Mouse (Mus musculus) intestine, postnatal 0 days (tissue): ENCODE data around the gene F12. TPM values are rescaled to one million over a fixed set of nuclear protein-coding genes. Genes with fewer than 3 reads are reported as not detected.
A peak's percentile ranks its signal among the peaks of the same experiment; 100 is the strongest.

ENCODE experiments used
- ATAC-seq: fragments of 200-750 bp; cut with Nextera tagmentation; 2 replicates; pipeline ENCODE4 v1.8.0; 2017; ENCODE audit warnings: mild to moderate bottlenecking, moderate TSS enrichment, moderate library complexity
- H3K27ac ChIP-seq: fragments of 300-500 bp; sonication (generic); 2 replicates; pipeline ENCODE4 v1.5.1; 2014; ENCODE audit warnings: mild to moderate bottlenecking, low read depth, low read length, moderate library complexity
- H3K27me3 ChIP-seq: fragments of 300-500 bp; sonication (generic); replicated peaks from 2 replicates; pipeline ENCODE4 v1.6.1; 2014; ENCODE audit warnings: low read length, mixed read lengths; ENCODE audit not compliant: control insufficient read depth, insufficient read depth
- H3K36me3 ChIP-seq: fragments of 300-500 bp; sonication (generic); 2 replicates; pipeline ENCODE4 v1.6.1; 2014; ENCODE audit warnings: mild to moderate bottlenecking, moderate library complexity; ENCODE audit not compliant: control insufficient read depth, insufficient read depth
- H3K4me1 ChIP-seq: fragments of 300-500 bp; sonication (generic); replicated peaks from 2 replicates; pipeline ENCODE4 v1.6.1; 2014; ENCODE audit warnings: antibody characterized with exemption, low read length, mixed read lengths; ENCODE audit not compliant: control insufficient read depth, insufficient read depth
- H3K4me2 ChIP-seq: fragments of 300-500 bp; sonication (generic); replicated peaks from 2 replicates; pipeline ENCODE4 v1.6.1; 2014; ENCODE audit warnings: low read depth, mild to moderate bottlenecking, moderate library complexity
- H3K4me3 ChIP-seq: fragments of 300-500 bp; sonication (generic); 2 replicates; pipeline ENCODE4 v1.5.1; 2014; ENCODE audit warnings: low read depth, low read length
- H3K9ac ChIP-seq: fragments of 300-500 bp; sonication (generic); 2 replicates; pipeline ENCODE4 v1.6.1; 2014; ENCODE audit warnings: mild to moderate bottlenecking, low read depth, low read length
- H3K9me3 ChIP-seq: fragments of 300-500 bp; sonication (generic); 2 replicates; pipeline ENCODE4 v1.6.1; 2016; ENCODE audit warnings: mixed run types; ENCODE audit not compliant: control insufficient read depth
- CTCF ChIP-seq: sonication (generic); IDR thresholded peaks from 2 replicates; pipeline ENCODE4 v1.5.1; 2016; ENCODE audit warnings: low read depth, mild to moderate bottlenecking, control low read depth, antibody characterized with exemption, moderate library complexity
- WGBS: fragments of 180-500 bp; shearing (Covaris S2); extraction: QIAGEN DNeasy Blood & Tissue Kit; methylation state at CpG from one replicate; pipeline ENCODE4 v1.1.7; 2014; 5-methylcytosine and 5-hydroxymethylcytosine counted together
- polyA plus RNA-seq: library from polyadenylated mRNA; unstranded; fragments of >200 nt; fragmentation: Nextera tagmentation; extraction: Ambion mirVana; gene quantifications from 2 replicates; pipeline ENCODE4 v1.2.1, GENCODE M21; 2015

The F12 gene
- polyA plus RNA-seq, 1 experiment from 2014 or later = 1.2 TPM

- TF ChIP-seq CTCF = no peak
- Histone ChIP-seq H3K4me3 (no peak overlapping the region), H3K4me2 (no peak overlapping the region), H3K27ac (no peak overlapping the region), H3K9ac (no peak overlapping the region), H3K4me1 (no peaks in the 10 kb centered on the region), H3K27me3 (peaks cover 16% of the 10 kb centered on the region; the same call in 1 of the 2 replicates), H3K9me3 (no peaks in the 10 kb centered on the region), H3K36me3 (0 out of 2 replicates have a peak, but pooled peaks cover 3% of the 10 kb centered on the region)
- 74% methylated on average over 5 of the region's 5 CpGs for WGBS
- ATAC-seq = no peak
These were observed 39.3 kb upstream of the F12 start for GRCm38 (mm10) chr13:55465830-55466440.

DNA sequence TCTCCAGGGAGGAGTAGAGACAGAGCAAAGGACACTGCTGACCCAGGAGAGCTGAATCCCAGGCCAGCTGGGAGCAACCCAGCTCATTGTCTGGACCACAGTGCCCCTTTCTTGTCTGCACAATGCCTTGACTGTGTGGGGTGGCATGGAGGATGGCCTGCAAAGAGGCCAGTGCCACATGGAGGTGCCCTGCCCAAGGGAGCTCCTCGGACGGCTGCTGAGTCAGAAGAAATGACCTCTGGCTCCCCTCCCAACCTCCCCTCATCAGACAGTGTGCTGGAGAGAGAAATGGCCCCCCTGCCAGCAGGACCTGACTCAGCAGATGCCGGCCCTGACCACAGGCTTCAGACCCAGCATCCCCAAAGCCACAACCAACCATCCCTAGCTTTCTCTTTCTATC lies 38.6 kb upstream of the F12 start:
- 52% methylated on average over 3 of the region's 3 CpGs for WGBS
- Histone ChIP-seq H3K4me1 (no peaks in the 10 kb centered on the region), H3K9ac (no peak overlapping the region), H3K27ac (no peak overlapping the region), H3K9me3 (no peaks in the 10 kb centered on the region), H3K4me3 (peak overlapping the region; percentile 54; the same call in 1 of the 2 replicates), H3K4me2 (no peak overlapping the region), H3K36me3 (peaks cover 9% of the 10 kb centered on the region), H3K27me3 (peaks cover 13% of the 10 kb centered on the region; the same call in 1 of the 2 replicates)
- no peak for ATAC-seq
- TF ChIP-seq CTCF = no peak

DNA sequence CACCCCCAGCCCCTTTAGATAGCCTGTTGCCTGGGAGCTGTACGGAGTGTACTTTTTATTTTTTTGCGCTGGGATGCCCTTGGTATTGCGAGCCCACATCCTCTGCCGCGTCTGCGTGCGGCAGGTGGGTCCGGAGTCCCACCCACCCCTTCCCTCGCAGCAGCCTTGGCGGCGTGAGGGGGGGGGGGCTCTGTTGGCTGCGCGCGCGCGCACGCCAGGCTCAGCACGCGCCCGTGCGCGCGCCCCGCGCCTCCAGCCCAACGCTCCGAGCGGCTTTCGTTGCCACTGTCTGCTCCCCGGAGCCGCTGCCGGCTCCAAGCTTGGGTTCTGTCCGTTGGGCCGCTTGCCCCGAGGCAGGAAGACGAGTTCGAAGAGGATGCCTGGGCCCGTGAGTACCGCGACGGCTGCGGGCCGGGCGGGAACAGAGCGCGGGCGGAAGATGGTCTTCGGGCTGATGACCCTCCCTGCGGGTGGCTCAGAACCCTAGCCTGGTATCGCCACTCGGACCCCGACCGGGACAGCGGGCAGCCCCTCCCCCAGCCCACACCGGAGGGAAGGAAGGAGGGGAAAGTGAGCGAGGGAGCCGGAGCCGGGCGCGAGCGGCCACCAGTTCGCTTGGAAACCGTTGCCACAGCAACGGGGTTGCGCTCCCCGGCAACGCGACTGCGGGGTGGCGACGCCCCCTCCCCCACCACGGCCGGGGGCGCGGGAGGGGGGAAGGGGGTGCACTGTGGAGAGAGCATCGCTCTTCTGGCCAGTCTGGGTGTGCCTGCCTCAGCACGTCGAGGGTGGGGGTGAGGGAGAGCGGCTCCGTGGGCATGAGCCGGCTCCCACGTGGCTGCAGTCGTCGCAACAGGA lies 37.7 kb upstream of the F12 start, which contains the start of gene Prr7:
Gene Prr7 (plus strand): TSS at position 241 of the 858 bp plus-strand sequence.
- H3K4me2 ChIP-seq = peak within 1 kb of the TSS; percentile 87
- peak; percentile 29; the same call in 1 of the 2 replicates for ATAC-seq
- peak within 1 kb of the TSS; percentile 54 for H3K4me3 ChIP-seq
- H3K9ac ChIP-seq = peak within 1 kb of the TSS; percentile 47; the same call in 1 of the 2 replicates
- H3K36me3 ChIP-seq = peaks cover 18% of the 10 kb centered on the region
- no peaks in the 10 kb centered on the region for H3K4me1 ChIP-seq
- no peak within 1 kb of the TSS for H3K27ac ChIP-seq
- peaks cover 10% of the 10 kb centered on the region; the same call in 1 of the 2 replicates for H3K27me3 ChIP-seq
- no peaks in the 10 kb centered on the region for H3K9me3 ChIP-seq
- WGBS = under 1% methylated on average over 79 of the region's 84 CpGs
- TF ChIP-seq CTCF = no peak

GRCm38 (mm10) chr13:55463399-55464026 lies 36.9 kb upstream of the F12 start:
- H3K9ac ChIP-seq = no peak overlapping the region
- peaks cover 26% of the 10 kb centered on the region for H3K36me3 ChIP-seq
- peaks cover 10% of the 10 kb centered on the region; the same call in 1 of the 2 replicates for H3K27me3 ChIP-seq
- no peak overlapping the region for H3K27ac ChIP-seq
- H3K4me3 ChIP-seq = peak overlapping the region; percentile 54
- no peaks in the 10 kb centered on the region for H3K9me3 ChIP-seq
- TF ChIP-seq CTCF = no peak
- peak overlapping the region; percentile 87 for H3K4me2 ChIP-seq
- H3K4me1 ChIP-seq = no peaks in the 10 kb centered on the region
- no peak for ATAC-seq
- WGBS = 16% methylated on average over 14 of the region's 14 CpGs

DNA sequence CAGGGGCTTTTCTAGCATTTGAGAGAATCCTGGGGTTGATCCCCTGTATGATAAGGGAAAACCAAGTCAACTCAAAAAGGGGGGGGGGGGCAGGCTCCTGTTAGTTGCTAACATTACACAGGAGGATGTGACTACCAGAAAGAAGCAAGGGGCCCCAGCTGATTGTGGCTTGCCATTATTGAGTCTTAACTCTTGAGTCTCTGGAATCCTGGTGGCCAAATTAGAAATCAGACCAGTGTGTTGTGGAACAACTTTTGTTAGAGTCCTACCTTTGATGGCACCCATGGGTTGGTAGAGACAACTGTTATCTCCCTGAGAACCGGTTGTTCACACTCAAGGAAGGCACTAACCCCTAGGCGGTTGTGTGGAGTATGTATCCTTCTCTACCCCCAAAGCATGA lies 36.4 kb upstream of the F12 start:
- Histone ChIP-seq H3K4me3 (no peak overlapping the region), H3K4me2 (no peak overlapping the region), H3K4me1 (no peaks in the 10 kb centered on the region), H3K27me3 (peaks cover 10% of the 10 kb centered on the region; the same call in 1 of the 2 replicates), H3K27ac (no peak overlapping the region), H3K36me3 (peaks cover 31% of the 10 kb centered on the region), H3K9me3 (no peaks in the 10 kb centered on the region), H3K9ac (no peak overlapping the region)
- 66% methylated on average over 2 of the region's 2 CpGs for WGBS
- TF ChIP-seq CTCF = no peak
- ATAC-seq = no peak
